Mouse (Mus musculus): Measurements from ENCODE around the gene Phf8. TPM values are rescaled to one million over a fixed set of nuclear protein-coding genes. Genes with fewer than 3 reads are reported as not detected.

Phf8 gene
- polyA plus RNA-seq, 1 experiment from 2014 or later, result 6.0 TPM

GRCm38 (mm10) chrX:151513066-151513465, 7.4 kb upstream of the Phf8 start:
- H3K27me3 ChIP-seq (ENCODE audit: control insufficient read depth, insufficient read depth, low read length), result no peaks in the 10 kb centered on the region
- no peaks in the 10 kb centered on the region for H3K36me3 ChIP-seq (ENCODE audit: control insufficient read depth, insufficient read depth, low read length)
- ATAC-seq (ENCODE audit: low FRiP score, low TSS enrichment), result no peak
- 67% methylated on average over 3 of the region's 3 CpGs for WGBS
- H3K27ac ChIP-seq (replicated peaks), result no peak overlapping the region
- no peak for DNase-seq (ENCODE audit: low spot score)
- no peak overlapping the region for H3K4me3 ChIP-seq (ENCODE audit: low read depth, low read length)
- no peak for TF ChIP-seq EP300 (optimal IDR thresholded peaks at IDR 0.05)
- no peak for TF ChIP-seq CTCF (IDR thresholded peaks at IDR 0.05; ENCODE audit: low read depth)
- H3K9me3 ChIP-seq (ENCODE audit: control insufficient read depth, low read length), result no peaks in the 10 kb centered on the region
- H3K4me2 ChIP-seq (replicated peaks; ENCODE audit: low read depth), result no peak overlapping the region
- H3K4me1 ChIP-seq (replicated peaks; ENCODE audit: control insufficient read depth, insufficient read depth), result no peaks in the 10 kb centered on the region
- H3K9ac ChIP-seq (ENCODE audit: low read length), result no peak overlapping the region

GRCm38 (mm10) chrX:151513694-151514093, 6.8 kb upstream of the Phf8 start:
- Histone ChIP-seq H3K4me3 (ENCODE audit: low read depth, low read length) (no peak overlapping the region), H3K27me3 (ENCODE audit: control insufficient read depth, insufficient read depth, low read length) (no peaks in the 10 kb centered on the region), H3K9me3 (ENCODE audit: control insufficient read depth, low read length) (no peaks in the 10 kb centered on the region), H3K27ac (replicated peaks) (no peak overlapping the region), H3K4me1 (replicated peaks; ENCODE audit: control insufficient read depth, insufficient read depth) (no peaks in the 10 kb centered on the region), H3K4me2 (replicated peaks; ENCODE audit: low read depth) (no peak overlapping the region), H3K36me3 (ENCODE audit: control insufficient read depth, insufficient read depth, low read length) (no peaks in the 10 kb centered on the region), H3K9ac (ENCODE audit: low read length) (no peak overlapping the region)
- 90% methylated on average over 2 of the region's 2 CpGs for WGBS
- ATAC-seq (ENCODE audit: low FRiP score, low TSS enrichment), result no peak
- DNase-seq (ENCODE audit: low spot score), result no peak
- TF ChIP-seq EP300 (optimal IDR thresholded peaks at IDR 0.05) (no peak), CTCF (IDR thresholded peaks at IDR 0.05; ENCODE audit: low read depth) (no peak)

DNA sequence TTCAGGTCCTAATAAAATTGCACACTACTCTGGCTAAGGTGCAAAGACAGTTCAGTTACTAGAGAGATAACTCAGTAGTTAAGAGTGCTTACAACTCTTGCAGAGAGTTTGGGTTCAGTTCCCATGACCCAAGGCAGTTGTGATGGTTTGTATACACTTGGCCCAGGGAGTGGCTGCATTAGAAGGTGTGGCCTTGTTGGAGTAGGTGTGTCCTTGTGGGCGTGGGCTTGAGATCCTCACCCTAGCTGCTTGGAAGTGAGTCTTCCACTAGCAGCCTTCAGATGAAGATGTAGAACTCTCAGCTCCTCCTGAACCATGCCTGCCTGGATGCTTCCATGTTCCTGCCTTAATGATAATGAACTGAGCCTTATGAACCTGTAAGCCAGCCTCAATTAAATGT, 2.3 kb upstream of the Phf8 start:
- H3K27me3 ChIP-seq (ENCODE audit: control insufficient read depth, insufficient read depth, low read length), result no peaks in the 10 kb centered on the region
- no peak for TF ChIP-seq EP300 (optimal IDR thresholded peaks at IDR 0.05)
- TF ChIP-seq CTCF (IDR thresholded peaks at IDR 0.05; ENCODE audit: low read depth), result no peak
- H3K4me2 ChIP-seq (replicated peaks; ENCODE audit: low read depth), result no peak overlapping the region
- ATAC-seq (ENCODE audit: low FRiP score, low TSS enrichment) (no peak), DNase-seq (ENCODE audit: low spot score) (no peak)
- no peaks in the 10 kb centered on the region for H3K4me1 ChIP-seq (replicated peaks; ENCODE audit: control insufficient read depth, insufficient read depth)
- no peaks in the 10 kb centered on the region for H3K36me3 ChIP-seq (ENCODE audit: control insufficient read depth, insufficient read depth, low read length)
- no peak overlapping the region for H3K4me3 ChIP-seq (ENCODE audit: low read depth, low read length)
- H3K9me3 ChIP-seq (ENCODE audit: control insufficient read depth, low read length), result no peaks in the 10 kb centered on the region
- WGBS, result 47% methylated on average over 1 of the region's 1 CpGs
- no peak overlapping the region for H3K27ac ChIP-seq (replicated peaks)
- H3K9ac ChIP-seq (ENCODE audit: low read length), result no peak overlapping the region

DNA sequence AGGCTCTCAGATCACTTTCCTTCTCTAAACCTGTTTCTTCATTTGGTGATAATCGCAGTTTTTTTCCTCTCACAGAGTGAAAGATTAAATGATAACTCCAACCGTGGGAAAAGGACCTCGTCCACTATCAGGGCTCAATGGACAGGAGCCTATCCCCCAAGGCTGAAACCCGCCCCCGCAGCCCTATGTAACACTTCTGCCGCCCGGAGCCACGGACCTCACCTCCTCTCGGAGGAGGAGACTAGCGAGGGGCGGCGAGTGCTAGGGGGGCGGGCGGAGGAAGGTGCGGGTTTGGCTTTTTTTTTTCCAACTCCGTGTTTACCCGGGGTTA, 380 bp upstream of the Phf8 start:
- WGBS, result 27% methylated on average over 17 of the region's 17 CpGs
- no peak for ATAC-seq (ENCODE audit: low FRiP score, low TSS enrichment)
- TF ChIP-seq EP300 (optimal IDR thresholded peaks at IDR 0.05) (no peak), CTCF (IDR thresholded peaks at IDR 0.05; ENCODE audit: low read depth) (no peak)

GRCm38 (mm10) chrX:151521786-151522522, 1.5 kb downstream of the Phf8 start:
- TF ChIP-seq CTCF (IDR thresholded peaks at IDR 0.05; ENCODE audit: low read depth) (no peak), EP300 (optimal IDR thresholded peaks at IDR 0.05) (no peak)
- 17% methylated on average over 25 of the region's 25 CpGs for WGBS
- Histone ChIP-seq H3K4me2 (replicated peaks; ENCODE audit: low read depth) (peak overlapping the region; percentile 58), H3K27ac (replicated peaks) (peak overlapping the region; percentile 98), H3K36me3 (ENCODE audit: control insufficient read depth, insufficient read depth, low read length) (no peaks in the 10 kb centered on the region), H3K27me3 (ENCODE audit: control insufficient read depth, insufficient read depth, low read length) (no peaks in the 10 kb centered on the region), H3K4me1 (replicated peaks; ENCODE audit: control insufficient read depth, insufficient read depth) (no peaks in the 10 kb centered on the region), H3K9ac (ENCODE audit: low read length) (peak overlapping the region; percentile 78), H3K4me3 (ENCODE audit: low read depth, low read length) (peak overlapping the region; percentile 51), H3K9me3 (ENCODE audit: control insufficient read depth, low read length) (no peaks in the 10 kb centered on the region)
- ATAC-seq (ENCODE audit: low FRiP score, low TSS enrichment), result no peak
- peak; percentile 39 for DNase-seq (ENCODE audit: low spot score)

More for the DNA sequence above, 380 bp upstream of the Phf8 start:
- Histone ChIP-seq H3K27me3 (ENCODE audit: control insufficient read depth, insufficient read depth, low read length) (no peaks in the 10 kb centered on the region), H3K9ac (ENCODE audit: low read length) (peak overlapping the region; percentile 59), H3K27ac (replicated peaks) (peak overlapping the region; percentile 98), H3K4me3 (ENCODE audit: low read depth, low read length) (peak overlapping the region; percentile 51), H3K36me3 (ENCODE audit: control insufficient read depth, insufficient read depth, low read length) (no peaks in the 10 kb centered on the region), H3K9me3 (ENCODE audit: control insufficient read depth, low read length) (no peaks in the 10 kb centered on the region), H3K4me1 (replicated peaks; ENCODE audit: control insufficient read depth, insufficient read depth) (no peaks in the 10 kb centered on the region), H3K4me2 (replicated peaks; ENCODE audit: low read depth) (peak overlapping the region; percentile 45)
- no peak for DNase-seq (ENCODE audit: low spot score)

DNA sequence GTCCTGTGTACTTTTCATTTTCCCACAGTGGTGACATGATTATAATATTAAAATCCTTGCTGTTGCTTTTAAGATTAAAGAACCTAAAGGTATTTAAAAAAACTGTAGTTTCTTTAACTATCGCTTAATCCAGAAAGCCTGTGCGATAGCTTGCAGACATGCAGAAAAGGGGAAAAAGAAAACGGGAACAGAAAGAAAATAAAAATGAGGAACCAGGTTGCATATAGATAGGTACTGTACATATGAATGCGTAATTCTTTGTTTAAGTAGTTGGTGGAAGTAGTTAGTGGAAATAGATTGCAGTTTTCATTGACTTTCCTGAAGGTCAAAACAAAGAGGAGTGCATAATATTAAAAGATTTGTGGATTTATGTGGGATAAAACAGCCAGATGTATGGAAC, 32.9 kb downstream of the Phf8 start:
- Histone ChIP-seq H3K27ac (replicated peaks) (no peak overlapping the region), H3K9ac (ENCODE audit: low read length) (no peak overlapping the region), H3K9me3 (ENCODE audit: control insufficient read depth, low read length) (no peaks in the 10 kb centered on the region), H3K4me1 (replicated peaks; ENCODE audit: control insufficient read depth, insufficient read depth) (no peaks in the 10 kb centered on the region), H3K27me3 (ENCODE audit: control insufficient read depth, insufficient read depth, low read length) (no peaks in the 10 kb centered on the region), H3K4me3 (ENCODE audit: low read depth, low read length) (no peak overlapping the region), H3K4me2 (replicated peaks; ENCODE audit: low read depth) (no peak overlapping the region), H3K36me3 (ENCODE audit: control insufficient read depth, insufficient read depth, low read length) (no peaks in the 10 kb centered on the region)
- 90% methylated on average over 4 of the region's 4 CpGs for WGBS
- TF ChIP-seq EP300 (optimal IDR thresholded peaks at IDR 0.05) (no peak), CTCF (IDR thresholded peaks at IDR 0.05; ENCODE audit: low read depth) (no peak)
- DNase-seq (ENCODE audit: low spot score) (no peak), ATAC-seq (ENCODE audit: low FRiP score, low TSS enrichment) (no peak)

Data from stomach, postnatal 0 days (tissue).